Mouse (Mus musculus) liver, embryonic 14.5 days (tissue): Measurements from ENCODE around the gene Lfng. TPM values are rescaled to one million over a fixed set of nuclear protein-coding genes. Genes with fewer than 3 reads are reported as not detected.

Experiments
- ATAC-seq: fragments of 200-750 bp; cut with Nextera tagmentation; 2 replicates; pipeline ENCODE4 v1.8.0; 2017; ENCODE audit warnings: moderate number of reproducible peaks, mild to moderate bottlenecking, moderate library complexity; ENCODE audit not compliant: insufficient read depth
- DNase-seq, 3 experiments: peaks; one replicate each; pipeline ENCODE4 v3.0.0-alpha.2; 2012 to 2013; ENCODE audit warnings: low read depth in 3 of 3, low spot score in 3 of 3
- H3K27ac ChIP-seq: fragments of 300-500 bp; sonication (generic); 2 replicates; pipeline ENCODE4 v1.5.1; 2014; ENCODE audit warnings: moderate library complexity, mild to moderate bottlenecking, control low read depth, inconsistent platforms
- H3K27me3 ChIP-seq: fragments of 300-500 bp; sonication (generic); 2 replicates; pipeline ENCODE4 v1.6.1; 2014; ENCODE audit warnings: mild to moderate bottlenecking, low read length, moderate library complexity; ENCODE audit not compliant: control insufficient read depth, insufficient read depth
- H3K36me3 ChIP-seq: fragments of 300-500 bp; sonication (generic); replicated peaks from 2 replicates; pipeline ENCODE4 v1.6.1; 2014; ENCODE audit warnings: low read depth; ENCODE audit not compliant: control insufficient read depth, insufficient read depth
- H3K4me1 ChIP-seq, 2 experiments: fragments of 200-500 bp in 1 of 2; fragments of 300-500 bp in 1 of 2; sonication (generic) in 1 of 2; replicated peaks; 2 replicates each; pipeline ENCODE4 v1.6.1; 2012 to 2014; ENCODE audit warnings: antibody characterized with exemption in 1 of 2, inconsistent platforms in 1 of 2, low read length in 1 of 2; ENCODE audit not compliant: control insufficient read depth in 2 of 2, insufficient read depth in 2 of 2
- H3K4me2 ChIP-seq: fragments of 300-500 bp; sonication (generic); 2 replicates; pipeline ENCODE4 v1.6.1; 2014; ENCODE audit warnings: low read depth, mild to moderate bottlenecking, control low read depth, moderate library complexity
- H3K4me3 ChIP-seq, 2 experiments: fragments of 200-500 bp in 1 of 2; fragments of 300-500 bp in 1 of 2; sonication (generic) in 1 of 2; 2 replicates each; pipeline ENCODE4 v1.5.1; 2012 to 2014; ENCODE audit warnings: low read depth in 2 of 2, low read length in 2 of 2, mild to moderate bottlenecking in 2 of 2, control low read depth in 1 of 2, inconsistent platforms in 1 of 2, moderate library complexity in 1 of 2; ENCODE audit not compliant: insufficient read depth in 1 of 2
- H3K9ac ChIP-seq: fragments of 300-500 bp; sonication (generic); replicated peaks from 2 replicates; pipeline ENCODE4 v1.6.1; 2014; ENCODE audit warnings: mild to moderate bottlenecking, control low read depth, moderate library complexity
- H3K9me3 ChIP-seq: fragments of 300-500 bp; sonication (generic); 2 replicates; pipeline ENCODE4 v1.6.1; 2016; ENCODE audit warnings: low read length, mixed read lengths; ENCODE audit not compliant: control insufficient read depth
- CTCF ChIP-seq: IDR thresholded peaks from 2 replicates; pipeline ENCODE4 v1.5.1; 2016; ENCODE audit warnings: antibody characterized with exemption, low read depth, control low read depth
- EP300 ChIP-seq: IDR thresholded peaks from 2 replicates; pipeline ENCODE4 v1.6.1; 2016; ENCODE audit warnings: antibody characterized with exemption, low read depth
- WGBS: fragments of 180-500 bp; shearing (Covaris S2); extraction: QIAGEN DNeasy Blood & Tissue Kit; methylation state at CpG from one replicate; pipeline ENCODE4 v1.1.7; 2014; ENCODE audit not compliant: insufficient replicate concordance; 5-methylcytosine and 5-hydroxymethylcytosine counted together
- polyA plus RNA-seq, 2 experiments: library from polyadenylated mRNA; depleted of rRNA in 1 of 2; stranded (reverse) in 1 of 2; unstranded in 1 of 2; fragments of >200 nt; fragmentation: Nextera tagmentation in 1 of 2; extraction: Ambion mirVana in 1 of 2; gene quantifications; 2 replicates each; pipeline versions ENCODE4 v1.2.1 to v1.2.3; 2012 to 2014

Lfng gene
- polyA plus RNA-seq, 2 experiments = 9.9 to 12.1 TPM

GRCm38 (mm10) chr5:140662741-140663592, 55.8 kb downstream of the Lfng start:
- Histone ChIP-seq H3K27me3 (no peaks in the 10 kb centered on the region; the same call in 1 of the 2 replicates), H3K27ac (no peak overlapping the region), H3K4me2 (no peak overlapping the region), H3K9ac (no peak overlapping the region), H3K4me3 (no peak overlapping the region), H3K9me3 (no peaks in the 10 kb centered on the region), H3K4me1 (peaks cover 0 to 1% of the 10 kb centered on the region in 2 experiments; a peak in 1 of 4 replicates), H3K36me3 (no peaks in the 10 kb centered on the region)
- peak; percentile 34; the same call in 1 of the 2 replicates for ATAC-seq
- WGBS = 44% methylated on average over 17 of the region's 17 CpGs
- no peak for TF ChIP-seq EP300
- TF ChIP-seq CTCF = no peak
- DNase-seq = no peak

- TF ChIP-seq CTCF (peak; percentile 85), EP300 (no peak)
- 43% methylated on average over 7 of the region's 7 CpGs for WGBS
- H3K4me1 ChIP-seq = peaks cover 0 to 1% of the 10 kb centered on the region in 2 experiments; a peak in 1 of 4 replicates
- H3K9ac ChIP-seq = no peak overlapping the region
- ATAC-seq = no peak; the same call in 1 of the 2 replicates
- H3K27ac ChIP-seq = no peak overlapping the region
- H3K9me3 ChIP-seq = peaks cover 1% of the 10 kb centered on the region; the same call in 1 of the 2 replicates
- no peaks in the 10 kb centered on the region; the same call in 1 of the 2 replicates for H3K27me3 ChIP-seq
- no peak overlapping the region for H3K4me3 ChIP-seq
- H3K36me3 ChIP-seq = no peaks in the 10 kb centered on the region
- no peak overlapping the region for H3K4me2 ChIP-seq
- DNase-seq = no peak
These were observed 56.6 kb downstream of the Lfng start for GRCm38 (mm10) chr5:140663621-140664180.

Other genes starting within 250 kb of the Lfng start
- gene Snx8, start 218.1 kb upstream of the Lfng start, polyA plus RNA-seq (2012; rRNA removed) = 6.6 TPM in 2 replicates
- 4.1 and 4.9 TPM in 2 replicates for gene Snx8, start 218.1 kb upstream of the Lfng start, polyA plus RNA-seq (2014; fragmentation: Nextera tagmentation; extraction: Ambion mirVana)
- gene Eif3b, start 188.0 kb upstream of the Lfng start, polyA plus RNA-seq (2012; rRNA removed) = 50.9 and 86.8 TPM in 2 replicates
- gene Eif3b, start 188.0 kb upstream of the Lfng start, polyA plus RNA-seq (2014; fragmentation: Nextera tagmentation; extraction: Ambion mirVana) = 85.2 and 99.6 TPM in 2 replicates
- gene Gm4869, start 161.7 kb upstream of the Lfng start, polyA plus RNA-seq (2012; rRNA removed) = 0.01 TPM in 1 of 2 replicates, not detected in the other
- not detected in 2 replicates for gene Gm4869, start 161.7 kb upstream of the Lfng start, polyA plus RNA-seq (2014; fragmentation: Nextera tagmentation; extraction: Ambion mirVana)
- 4.3 and 4.8 TPM in 2 replicates for gene Chst12, start 101.8 kb upstream of the Lfng start, polyA plus RNA-seq (2012; rRNA removed)
- gene Chst12, start 101.8 kb upstream of the Lfng start, polyA plus RNA-seq (2014; fragmentation: Nextera tagmentation; extraction: Ambion mirVana) = 5.4 and 6.5 TPM in 2 replicates
- gene Grifin, start 42.2 kb upstream of the Lfng start, polyA plus RNA-seq (2012; rRNA removed) = 2.5 and 2.7 TPM in 2 replicates
- gene Grifin, start 42.2 kb upstream of the Lfng start, polyA plus RNA-seq (2014; fragmentation: Nextera tagmentation; extraction: Ambion mirVana) = 2.3 and 4.0 TPM in 2 replicates
- gene Ttyh3, start 41.7 kb downstream of the Lfng start, polyA plus RNA-seq (2012; rRNA removed) = 8.3 and 10.1 TPM in 2 replicates
- 5.4 and 7.2 TPM in 2 replicates for gene Ttyh3, start 41.7 kb downstream of the Lfng start, polyA plus RNA-seq (2014; fragmentation: Nextera tagmentation; extraction: Ambion mirVana)
- gene Iqce, start 95.1 kb downstream of the Lfng start, polyA plus RNA-seq (2012; rRNA removed) = 3.8 and 4.6 TPM in 2 replicates
- 3.2 and 3.4 TPM in 2 replicates for gene Iqce, start 95.1 kb downstream of the Lfng start, polyA plus RNA-seq (2014; fragmentation: Nextera tagmentation; extraction: Ambion mirVana)
- gene Brat1, start 97.7 kb downstream of the Lfng start, polyA plus RNA-seq (2012; rRNA removed) = 5.1 and 5.8 TPM in 2 replicates
- 4.5 and 5.2 TPM in 2 replicates for gene Brat1, start 97.7 kb downstream of the Lfng start, polyA plus RNA-seq (2014; fragmentation: Nextera tagmentation; extraction: Ambion mirVana)
- gene Amz1, start 116.8 kb downstream of the Lfng start, polyA plus RNA-seq (2012; rRNA removed) = 0.60 and 0.65 TPM in 2 replicates
- gene Amz1, start 116.8 kb downstream of the Lfng start, polyA plus RNA-seq (2014; fragmentation: Nextera tagmentation; extraction: Ambion mirVana) = 0.72 and 1.4 TPM in 2 replicates
- 14.2 and 17.0 TPM in 2 replicates for gene Gna12, start 223.1 kb downstream of the Lfng start, polyA plus RNA-seq (2012; rRNA removed)
- gene Gna12, start 223.1 kb downstream of the Lfng start, polyA plus RNA-seq (2014; fragmentation: Nextera tagmentation; extraction: Ambion mirVana) = 5.4 and 9.6 TPM in 2 replicates